Mouse (Mus musculus): Measurements from ENCODE around the gene Disc1.

- TF ChIP-seq POLR2A (IDR thresholded peaks at IDR 0.05; ENCODE audit: borderline replicate concordance, control insufficient read depth, low read depth, low read length) = no peak
- no peak for TF ChIP-seq CTCF (IDR thresholded peaks at IDR 0.05; ENCODE audit: control insufficient read depth, insufficient read depth, low read length)
Measured at GRCm38 (mm10) chr8:125242921-125243320, 188.9 kb downstream of the Disc1 start.
